Mouse (Mus musculus) heart, embryonic 11.5 days (tissue): ENCODE data around the gene Cdca7l. TPM values are rescaled to one million over a fixed set of nuclear protein-coding genes. Genes with fewer than 3 reads are reported as not detected.
"Not testable (repeated sequence)": the region's sequence is repeated elsewhere in the genome, so short reads cannot be mapped to it uniquely, and the experiment has no call there.

Experiments used
- ATAC-seq: fragments of 200-750 bp; cut with Nextera tagmentation; replicated peaks from 2 replicates; pipeline ENCODE4 v1.8.0; 2017; ENCODE audit warnings: moderate library complexity; ENCODE audit not compliant: insufficient number of reproducible peaks, low FRiP score, low TSS enrichment
- H3K27ac ChIP-seq: fragments of 300-500 bp; sonication (generic); 2 replicates; pipeline ENCODE4 v1.5.1; 2014; ENCODE audit warnings: mild to moderate bottlenecking, low read depth, low read length
- H3K27me3 ChIP-seq: fragments of 300-500 bp; sonication (generic); 2 replicates; pipeline ENCODE4 v1.6.1; 2014; ENCODE audit warnings: mild to moderate bottlenecking, low read length, mixed read lengths; ENCODE audit not compliant: control insufficient read depth, insufficient read depth
- H3K36me3 ChIP-seq: fragments of 300-500 bp; sonication (generic); 2 replicates; pipeline ENCODE4 v1.6.1; 2014; ENCODE audit warnings: mild to moderate bottlenecking, low read length, moderate library complexity, mixed read lengths; ENCODE audit not compliant: control insufficient read depth, insufficient read depth
- H3K4me1 ChIP-seq: fragments of 300-500 bp; sonication (generic); 2 replicates; pipeline ENCODE4 v1.6.1; 2014; ENCODE audit warnings: low read length; ENCODE audit not compliant: control insufficient read depth, insufficient read depth
- H3K4me2 ChIP-seq: fragments of 300-500 bp; sonication (generic); 2 replicates; pipeline ENCODE4 v1.6.1; 2014; ENCODE audit warnings: mild to moderate bottlenecking, moderate library complexity
- H3K4me3 ChIP-seq: fragments of 300-500 bp; sonication (generic); 2 replicates; pipeline ENCODE4 v1.5.1; 2014; ENCODE audit warnings: low read depth, low read length
- H3K9ac ChIP-seq: fragments of 300-500 bp; sonication (generic); 2 replicates; pipeline ENCODE4 v1.6.1; 2014; ENCODE audit warnings: mild to moderate bottlenecking, low read depth, low read length, moderate library complexity
- H3K9me3 ChIP-seq: fragments of 300-500 bp; sonication (generic); replicated peaks from 2 replicates; pipeline ENCODE4 v1.6.1; 2016; ENCODE audit warnings: low read length; ENCODE audit not compliant: control insufficient read depth
- WGBS: fragments of 180-500 bp; shearing (Covaris S2); extraction: QIAGEN DNeasy Blood & Tissue Kit; methylation state at CpG from one replicate; pipeline ENCODE4 v1.1.7; 2014; ENCODE audit not compliant: insufficient replicate concordance; 5-methylcytosine and 5-hydroxymethylcytosine counted together
- polyA plus RNA-seq: library from polyadenylated mRNA; unstranded; fragments of >200 nt; fragmentation: Nextera tagmentation; extraction: Ambion mirVana; gene quantifications from 2 replicates; pipeline ENCODE4 v1.2.1, GENCODE M21; 2014

The Cdca7l gene
- polyA plus RNA-seq, result 17.5 and 17.9 TPM in 2 replicates

GRCm38 (mm10) chr12:117803989-117804388 lies at the start of gene Cdca7l:
Cdca7l (plus strand) TSS chr12:117804289.
- H3K27me3 ChIP-seq, H3K36me3 ChIP-seq, H3K4me2 ChIP-seq, ATAC-seq, H3K9ac ChIP-seq, H3K27ac ChIP-seq, H3K9me3 ChIP-seq, H3K4me3 ChIP-seq, H3K4me1 ChIP-seq: not testable (repeated sequence)
- no CpG with 5 or more reads among the region's 6 CpGs for WGBS

- WGBS, result 31% methylated on average over 7 of the region's 7 CpGs
- ATAC-seq, result no peak
- Histone ChIP-seq H3K4me2 (no peak overlapping the region), H3K27me3 (no peaks in the 10 kb centered on the region), H3K4me1 (peaks cover 21% of the 10 kb centered on the region), H3K4me3 (no peak overlapping the region), H3K9ac (no peak overlapping the region), H3K36me3 (no peaks in the 10 kb centered on the region), H3K27ac (0 out of 2 replicates have a peak overlapping the region, but pooled peaks have one; percentile 22), H3K9me3 (no peaks in the 10 kb centered on the region)
These were observed 48.1 kb upstream of the Cdca7l start for GRCm38 (mm10) chr12:117756010-117756409.

- no peak overlapping the region for H3K4me2 ChIP-seq
- WGBS, result 72% methylated on average over 5 of the region's 5 CpGs
These were observed 43.7 kb upstream of the Cdca7l start for GRCm38 (mm10) chr12:117760373-117760772.

GRCm38 (mm10) chr12:117760846-117761245 lies 43.2 kb upstream of the Cdca7l start:
- H3K27ac ChIP-seq, result no peak overlapping the region

More at GRCm38 (mm10) chr12:117760373-117760772, 43.7 kb upstream of the Cdca7l start:
- ATAC-seq, result no peak
- Histone ChIP-seq H3K9ac (no peak overlapping the region), H3K9me3 (no peaks in the 10 kb centered on the region), H3K36me3 (no peaks in the 10 kb centered on the region), H3K27me3 (no peaks in the 10 kb centered on the region), H3K4me3 (no peak overlapping the region), H3K27ac (no peak overlapping the region), H3K4me1 (peaks cover 5% of the 10 kb centered on the region)

GRCm38 (mm10) chr12:117761698-117762097 lies 42.4 kb upstream of the Cdca7l start:
- no peak overlapping the region for H3K4me3 ChIP-seq
- ATAC-seq, result no peak
- no peaks in the 10 kb centered on the region for H3K27me3 ChIP-seq
- WGBS, result 36% methylated on average over 1 of the region's 1 CpGs
- no peak overlapping the region for H3K9ac ChIP-seq
- H3K4me1 ChIP-seq, result no peaks in the 10 kb centered on the region
- no peaks in the 10 kb centered on the region for H3K36me3 ChIP-seq
- no peaks in the 10 kb centered on the region for H3K9me3 ChIP-seq
- H3K27ac ChIP-seq, result no peak overlapping the region
- H3K4me2 ChIP-seq, result no peak overlapping the region

More at GRCm38 (mm10) chr12:117760846-117761245, 43.2 kb upstream of the Cdca7l start:
- Histone ChIP-seq H3K4me2 (no peak overlapping the region), H3K9ac (no peak overlapping the region), H3K36me3 (no peaks in the 10 kb centered on the region), H3K4me1 (peaks cover 1% of the 10 kb centered on the region), H3K9me3 (no peaks in the 10 kb centered on the region), H3K4me3 (no peak overlapping the region), H3K27me3 (no peaks in the 10 kb centered on the region)
- no peak for ATAC-seq

- no peaks in the 10 kb centered on the region for H3K36me3 ChIP-seq
- H3K4me1 ChIP-seq, result no peaks in the 10 kb centered on the region
- no peaks in the 10 kb centered on the region for H3K27me3 ChIP-seq
- H3K9ac ChIP-seq, result no peak overlapping the region
- H3K27ac ChIP-seq, result peak overlapping the region; percentile 4; the same call in 1 of the 2 replicates
- H3K4me2 ChIP-seq, result no peak overlapping the region
- WGBS, result 71% methylated on average over 3 of the region's 3 CpGs
- ATAC-seq, result peak; percentile 63
- H3K9me3 ChIP-seq, result no peaks in the 10 kb centered on the region
- H3K4me3 ChIP-seq, result no peak overlapping the region
These were observed 40.8 kb upstream of the Cdca7l start for GRCm38 (mm10) chr12:117763247-117763646.

- no peak overlapping the region for H3K4me2 ChIP-seq
- WGBS, result 8% methylated on average over 7 of the region's 7 CpGs
- no peaks in the 10 kb centered on the region for H3K4me1 ChIP-seq
- H3K9ac ChIP-seq, result no peak overlapping the region
- no peaks in the 10 kb centered on the region for H3K9me3 ChIP-seq
- no peak for ATAC-seq
- no peaks in the 10 kb centered on the region for H3K36me3 ChIP-seq
- H3K4me3 ChIP-seq, result no peak overlapping the region
- no peaks in the 10 kb centered on the region for H3K27me3 ChIP-seq
- H3K27ac ChIP-seq, result no peak overlapping the region
These were observed 39.2 kb upstream of the Cdca7l start for GRCm38 (mm10) chr12:117764839-117765238.

GRCm38 (mm10) chr12:117769113-117769512 lies 35.0 kb upstream of the Cdca7l start:
- Histone ChIP-seq H3K9ac (no peak overlapping the region), H3K4me3 (no peak overlapping the region), H3K36me3 (no peaks in the 10 kb centered on the region), H3K27me3 (no peaks in the 10 kb centered on the region), H3K4me2 (no peak overlapping the region), H3K4me1 (no peaks in the 10 kb centered on the region), H3K27ac (no peak overlapping the region), H3K9me3 (no peaks in the 10 kb centered on the region)
- no peak for ATAC-seq
- 8% methylated on average over 5 of the region's 5 CpGs for WGBS

- Histone ChIP-seq H3K36me3 (no peaks in the 10 kb centered on the region), H3K4me3 (no peak overlapping the region), H3K27me3 (no peaks in the 10 kb centered on the region), H3K9me3 (no peaks in the 10 kb centered on the region), H3K4me2 (no peak overlapping the region), H3K27ac (no peak overlapping the region), H3K9ac (no peak overlapping the region), H3K4me1 (no peaks in the 10 kb centered on the region)
- ATAC-seq, result no peak
- WGBS, result 50% methylated on average over 2 of the region's 2 CpGs
These were observed 33.9 kb upstream of the Cdca7l start for GRCm38 (mm10) chr12:117770211-117770610.
